Mouse (Mus musculus) E14TG2a.4 (cell line): ENCODE data around the gene Cdca4.

Experiments
- CTCF ChIP-seq: conservative IDR thresholded peaks from 2 replicates; pipeline ENCODE4 v1.5.1; 2014; ENCODE audit warnings: low read length
- NANOG ChIP-seq: IDR thresholded peaks from 2 replicates; pipeline ENCODE4 v1.6.1; 2014; ENCODE audit warnings: borderline replicate concordance, low read length, mixed read lengths
- POU5F1 ChIP-seq: IDR thresholded peaks from 2 replicates; pipeline ENCODE4 v1.6.1; 2014; ENCODE audit warnings: low read length, borderline replicate concordance

- TF ChIP-seq CTCF (no peak), NANOG (no peak), POU5F1 (no peak)
Observed at GRCm38 (mm10) chr12:112823221-112823620, 6.0 kb downstream of the Cdca4 start.
